Mouse (Mus musculus) liver, embryonic 14.5 days (tissue): ENCODE measurements at regions not wholly inside any gene's neighbourhood (a gene's known extent, or its start where the extent isn't known, plus 50 kb on each side); places are given as distances from the start of the nearest gene placed in this dataset.

ENCODE experiments used
- ATAC-seq: fragments of 200-750 bp; cut with Nextera tagmentation; 2 replicates; pipeline ENCODE4 v1.8.0; 2017; ENCODE audit warnings: moderate number of reproducible peaks, mild to moderate bottlenecking, moderate library complexity; ENCODE audit not compliant: insufficient read depth
- DNase-seq, 3 experiments: peaks; one replicate each; pipeline ENCODE4 v3.0.0-alpha.2; 2012 to 2013; ENCODE audit warnings: low read depth in 3 of 3, low spot score in 3 of 3
- H3K27ac ChIP-seq: fragments of 300-500 bp; sonication (generic); 2 replicates; pipeline ENCODE4 v1.5.1; 2014; ENCODE audit warnings: moderate library complexity, mild to moderate bottlenecking, control low read depth, inconsistent platforms
- H3K27me3 ChIP-seq: fragments of 300-500 bp; sonication (generic); 2 replicates; pipeline ENCODE4 v1.6.1; 2014; ENCODE audit warnings: mild to moderate bottlenecking, low read length, moderate library complexity; ENCODE audit not compliant: control insufficient read depth, insufficient read depth
- H3K36me3 ChIP-seq: fragments of 300-500 bp; sonication (generic); replicated peaks from 2 replicates; pipeline ENCODE4 v1.6.1; 2014; ENCODE audit warnings: low read depth; ENCODE audit not compliant: control insufficient read depth, insufficient read depth
- H3K4me1 ChIP-seq, 2 experiments: fragments of 200-500 bp in 1 of 2; fragments of 300-500 bp in 1 of 2; sonication (generic) in 1 of 2; replicated peaks; 2 replicates each; pipeline ENCODE4 v1.6.1; 2012 to 2014; ENCODE audit warnings: antibody characterized with exemption in 1 of 2, inconsistent platforms in 1 of 2, low read length in 1 of 2; ENCODE audit not compliant: control insufficient read depth in 2 of 2, insufficient read depth in 2 of 2
- H3K4me2 ChIP-seq: fragments of 300-500 bp; sonication (generic); 2 replicates; pipeline ENCODE4 v1.6.1; 2014; ENCODE audit warnings: low read depth, mild to moderate bottlenecking, control low read depth, moderate library complexity
- H3K4me3 ChIP-seq, 2 experiments: fragments of 200-500 bp in 1 of 2; fragments of 300-500 bp in 1 of 2; sonication (generic) in 1 of 2; 2 replicates each; pipeline ENCODE4 v1.5.1; 2012 to 2014; ENCODE audit warnings: low read depth in 2 of 2, low read length in 2 of 2, mild to moderate bottlenecking in 2 of 2, control low read depth in 1 of 2, inconsistent platforms in 1 of 2, moderate library complexity in 1 of 2; ENCODE audit not compliant: insufficient read depth in 1 of 2
- H3K9ac ChIP-seq: fragments of 300-500 bp; sonication (generic); replicated peaks from 2 replicates; pipeline ENCODE4 v1.6.1; 2014; ENCODE audit warnings: mild to moderate bottlenecking, control low read depth, moderate library complexity
- H3K9me3 ChIP-seq: fragments of 300-500 bp; sonication (generic); 2 replicates; pipeline ENCODE4 v1.6.1; 2016; ENCODE audit warnings: low read length, mixed read lengths; ENCODE audit not compliant: control insufficient read depth
- CTCF ChIP-seq: IDR thresholded peaks from 2 replicates; pipeline ENCODE4 v1.5.1; 2016; ENCODE audit warnings: antibody characterized with exemption, low read depth, control low read depth
- EP300 ChIP-seq: IDR thresholded peaks from 2 replicates; pipeline ENCODE4 v1.6.1; 2016; ENCODE audit warnings: antibody characterized with exemption, low read depth
- WGBS: fragments of 180-500 bp; shearing (Covaris S2); extraction: QIAGEN DNeasy Blood & Tissue Kit; methylation state at CpG from one replicate; pipeline ENCODE4 v1.1.7; 2014; ENCODE audit not compliant: insufficient replicate concordance; 5-methylcytosine and 5-hydroxymethylcytosine counted together

DNA sequence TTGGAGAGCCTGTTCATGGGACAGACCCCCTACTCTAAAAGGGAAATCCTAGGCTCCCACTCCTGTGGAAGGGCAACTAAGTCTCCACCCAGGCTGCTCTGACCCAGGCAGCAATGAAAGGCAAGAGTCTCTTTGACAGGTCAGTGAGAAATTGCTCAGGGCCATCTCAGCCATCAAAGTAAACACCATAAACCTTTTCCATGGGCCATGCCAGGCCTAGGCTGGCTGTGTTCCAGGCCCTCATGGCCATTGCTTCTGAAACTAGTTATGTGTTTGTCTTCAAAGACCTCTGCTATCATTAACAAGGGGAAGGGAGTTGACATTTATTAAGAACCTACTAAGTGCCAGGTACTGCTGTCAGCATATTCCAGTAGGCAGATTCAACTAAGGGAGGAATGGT lies 101.8 kb upstream of the Slc22a23 start:
- no peak overlapping the region for H3K4me3 ChIP-seq
- no peaks in the 10 kb centered on the region for H3K36me3 ChIP-seq
- DNase-seq (no peak), ATAC-seq (no peak)
- H3K9me3 ChIP-seq = no peaks in the 10 kb centered on the region
- H3K4me2 ChIP-seq = no peak overlapping the region
- no peaks in the 10 kb centered on the region for H3K27me3 ChIP-seq
- no peaks in the 10 kb centered on the region for H3K4me1 ChIP-seq
- no peak overlapping the region for H3K27ac ChIP-seq
- TF ChIP-seq EP300 (no peak), CTCF (no peak)
- no peak overlapping the region for H3K9ac ChIP-seq

DNA sequence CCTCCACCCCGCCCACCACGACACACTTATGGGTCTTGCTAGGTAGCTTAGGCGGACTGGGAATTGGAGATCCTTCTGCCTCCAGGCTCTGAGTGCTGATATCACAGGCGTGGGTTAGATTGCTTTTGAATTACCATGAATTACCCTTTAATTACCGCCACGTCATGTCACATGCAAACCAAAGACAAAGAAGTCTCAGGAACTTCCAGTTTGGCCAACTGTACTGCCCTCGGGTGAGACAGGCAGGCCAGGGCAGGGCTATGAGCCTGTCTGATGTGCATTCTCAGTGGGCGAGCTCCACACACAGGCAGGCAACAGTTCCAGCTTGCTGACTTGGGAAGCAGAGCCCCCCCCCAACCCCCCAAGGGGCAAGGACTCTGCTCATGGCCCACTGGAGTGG lies 101.3 kb upstream of the Slc22a23 start:
- no peak for ATAC-seq
- TF ChIP-seq EP300 (no peak), CTCF (no peak)

DNA sequence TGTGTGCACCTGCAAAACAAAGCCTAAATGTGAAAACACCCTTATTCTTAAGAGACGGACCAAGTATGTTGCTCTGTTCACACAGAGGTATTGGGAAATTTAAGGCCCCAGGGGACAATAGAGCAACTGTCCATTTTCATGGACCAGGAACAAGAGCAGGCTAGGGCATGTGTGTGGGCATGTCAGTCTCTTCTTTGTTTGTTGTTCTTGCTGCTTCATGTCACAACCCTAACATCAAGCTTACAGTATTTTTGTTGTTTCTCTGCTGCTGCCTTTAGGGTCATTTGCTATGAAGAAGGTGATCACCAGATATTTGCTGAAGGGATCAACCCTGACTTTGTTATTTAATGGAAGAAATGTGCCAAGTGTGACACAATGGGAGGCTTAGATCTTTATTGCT lies 96.4 kb upstream of the Slc22a23 start:
- Histone ChIP-seq H3K27ac (no peak overlapping the region), H3K9me3 (no peaks in the 10 kb centered on the region), H3K27me3 (no peaks in the 10 kb centered on the region), H3K4me2 (no peak overlapping the region), H3K36me3 (no peaks in the 10 kb centered on the region), H3K4me3 (no peak overlapping the region), H3K9ac (no peak overlapping the region), H3K4me1 (no peaks in the 10 kb centered on the region)
- ATAC-seq = no peak
- 60% methylated on average over 1 of the region's 1 CpGs for WGBS
- no peak for DNase-seq
- TF ChIP-seq EP300 = no peak
- TF ChIP-seq CTCF = no peak

More for the DNA sequence above, 101.3 kb upstream of the Slc22a23 start:
- no peak for DNase-seq
- Histone ChIP-seq H3K4me2 (no peak overlapping the region), H3K9ac (no peak overlapping the region), H3K27me3 (no peaks in the 10 kb centered on the region), H3K4me1 (no peaks in the 10 kb centered on the region), H3K36me3 (no peaks in the 10 kb centered on the region), H3K9me3 (no peaks in the 10 kb centered on the region), H3K27ac (no peak overlapping the region), H3K4me3 (no peak overlapping the region)
- 52% methylated on average over 8 of the region's 8 CpGs for WGBS

DNA sequence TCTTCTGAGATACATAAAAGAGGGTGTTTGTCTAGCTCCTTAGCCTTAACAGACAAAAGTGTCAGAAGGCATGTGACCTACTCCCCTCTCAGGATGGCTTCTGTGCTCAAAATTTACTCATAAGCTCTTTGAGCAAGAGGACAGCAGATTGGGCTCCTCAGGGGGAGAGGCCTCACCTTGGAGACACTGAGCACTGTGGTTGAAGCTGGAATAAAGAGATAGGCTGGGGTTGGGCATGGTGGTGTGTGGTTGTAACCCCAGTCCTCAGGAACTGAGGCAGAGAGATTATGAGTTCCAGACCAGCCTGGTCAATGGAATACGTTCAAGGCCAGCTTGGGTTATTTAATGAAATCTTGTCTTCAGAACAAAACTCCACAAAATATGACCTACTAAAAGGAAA lies 82.5 kb upstream of the Slc22a23 start:
- no peak overlapping the region for H3K27ac ChIP-seq
- WGBS = 21% methylated on average over 1 of the region's 1 CpGs
- H3K4me1 ChIP-seq = peaks cover 0 to 2% of the 10 kb centered on the region in 2 experiments; a peak in 1 of 4 replicates
- no peaks in the 10 kb centered on the region for H3K27me3 ChIP-seq
- no peaks in the 10 kb centered on the region for H3K36me3 ChIP-seq
- no peak overlapping the region for H3K4me2 ChIP-seq
- DNase-seq = no peak
- no peaks in the 10 kb centered on the region for H3K9me3 ChIP-seq
- H3K9ac ChIP-seq = no peak overlapping the region
- TF ChIP-seq EP300 = no peak
- no peak overlapping the region for H3K4me3 ChIP-seq
- ATAC-seq = no peak

DNA sequence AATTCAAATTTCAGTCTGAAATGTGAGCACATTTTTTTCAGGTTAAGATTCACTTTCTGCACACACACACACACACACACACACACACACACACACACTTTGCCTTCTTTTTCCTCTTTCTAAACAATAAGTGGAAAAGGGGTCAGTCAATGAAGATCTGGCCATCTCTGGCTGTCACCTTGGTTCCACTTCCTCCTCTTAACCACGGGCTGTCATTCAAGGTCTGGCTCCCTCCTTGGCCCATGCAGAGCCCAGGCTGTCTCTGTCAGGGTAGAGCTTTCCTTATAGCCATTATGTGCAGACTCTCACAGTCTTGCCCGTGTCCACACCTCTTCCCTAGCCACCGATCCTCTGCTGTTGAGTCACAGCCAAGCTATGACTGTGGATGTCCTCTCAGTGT lies 79.9 kb upstream of the Slc22a23 start:
- 14% methylated on average over 3 of the region's 3 CpGs for WGBS
- no peak for TF ChIP-seq EP300
- no peak for TF ChIP-seq CTCF
- DNase-seq (no peak), ATAC-seq (no peak)
- no peaks in the 10 kb centered on the region for H3K9me3 ChIP-seq
- H3K4me2 ChIP-seq = no peak overlapping the region
- H3K4me3 ChIP-seq = no peak overlapping the region
- H3K27me3 ChIP-seq = no peaks in the 10 kb centered on the region
- no peaks in the 10 kb centered on the region for H3K36me3 ChIP-seq
- H3K9ac ChIP-seq = no peak overlapping the region
- peaks cover 0 to 2% of the 10 kb centered on the region in 2 experiments; a peak in 1 of 4 replicates for H3K4me1 ChIP-seq
- H3K27ac ChIP-seq = no peak overlapping the region
